Mouse (Mus musculus): ENCODE measurements at regions not wholly inside any gene's neighbourhood (a gene's known extent, or its start where the extent isn't known, plus 50 kb on each side); places are given as distances from the start of the nearest gene placed in this dataset.

DNA sequence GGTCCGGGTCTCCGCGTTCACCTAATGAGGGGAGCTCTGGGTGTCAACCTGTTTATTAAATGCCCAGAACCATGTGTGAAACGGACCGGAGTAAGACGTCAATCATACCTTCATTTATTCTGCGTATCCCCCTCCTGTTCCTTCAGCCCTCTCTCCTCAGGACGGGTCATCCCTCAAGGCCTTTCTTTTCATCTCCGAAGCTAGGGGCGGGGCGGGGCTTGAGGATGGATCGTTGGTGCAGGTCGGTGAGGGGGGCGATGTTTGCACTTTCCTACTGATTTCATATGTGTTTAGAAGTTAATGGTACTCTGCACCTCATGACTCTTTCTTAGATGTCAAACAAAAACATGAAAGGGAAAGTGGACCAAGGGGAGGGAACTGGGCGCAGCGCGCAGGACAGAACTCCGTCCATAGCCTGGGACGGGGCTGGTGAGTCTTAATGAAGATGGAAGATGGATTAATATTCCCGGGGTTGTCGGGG is 400.1 kb downstream of the Med13l start:
- H3K4me3 ChIP-seq (ENCODE audit: insufficient read depth, low read length), result no peak overlapping the region
- H3K4me1 ChIP-seq (ENCODE audit: control insufficient read depth, insufficient read depth, low read length), result no peaks in the 10 kb centered on the region
- TF ChIP-seq CTCF (IDR thresholded peaks at IDR 0.05; ENCODE audit: extremely low read depth, insufficient read depth, low read length) (no peak), POLR2A (IDR thresholded peaks at IDR 0.05; ENCODE audit: extremely low read depth, insufficient read depth, low read length) (no peak)
- no peak overlapping the region for H3K27ac ChIP-seq (ENCODE audit: insufficient read depth, low read length)

DNA sequence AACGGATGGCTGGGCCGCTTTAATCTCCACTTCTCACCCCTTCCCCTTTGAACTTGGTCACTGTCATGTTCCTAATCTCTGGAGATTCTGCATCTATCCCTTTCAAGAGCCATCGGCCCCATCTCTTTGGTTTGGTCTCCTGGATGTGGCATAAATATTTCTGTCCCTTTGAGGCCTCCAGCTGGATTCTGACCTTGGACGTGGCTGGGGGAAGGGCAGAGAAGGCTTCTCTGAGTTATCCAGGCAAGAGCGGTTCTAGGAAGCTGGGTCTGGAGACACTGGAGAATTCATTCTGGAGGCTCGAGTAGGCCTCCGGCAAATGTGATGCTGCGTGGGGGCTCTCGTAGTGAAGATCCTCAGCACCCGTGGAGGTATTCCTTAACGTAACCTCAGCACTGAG is 400.6 kb downstream of the Med13l start:
- H3K4me3 ChIP-seq (ENCODE audit: insufficient read depth, low read length), result no peak overlapping the region
- H3K27ac ChIP-seq (ENCODE audit: insufficient read depth, low read length), result no peak overlapping the region
- no peak for TF ChIP-seq POLR2A (IDR thresholded peaks at IDR 0.05; ENCODE audit: extremely low read depth, insufficient read depth, low read length)
- no peak for TF ChIP-seq CTCF (IDR thresholded peaks at IDR 0.05; ENCODE audit: extremely low read depth, insufficient read depth, low read length)
- no peaks in the 10 kb centered on the region for H3K4me1 ChIP-seq (ENCODE audit: control insufficient read depth, insufficient read depth, low read length)

GRCm38 (mm10) chr5:118962152-118962551 is 401.7 kb downstream of the Med13l start:
- no peak overlapping the region for H3K4me3 ChIP-seq (ENCODE audit: insufficient read depth, low read length)
- no peak overlapping the region for H3K27ac ChIP-seq (ENCODE audit: insufficient read depth, low read length)
- no peaks in the 10 kb centered on the region for H3K4me1 ChIP-seq (ENCODE audit: control insufficient read depth, insufficient read depth, low read length)
- no peak for TF ChIP-seq POLR2A (IDR thresholded peaks at IDR 0.05; ENCODE audit: extremely low read depth, insufficient read depth, low read length)
- no peak for TF ChIP-seq CTCF (IDR thresholded peaks at IDR 0.05; ENCODE audit: extremely low read depth, insufficient read depth, low read length)

DNA sequence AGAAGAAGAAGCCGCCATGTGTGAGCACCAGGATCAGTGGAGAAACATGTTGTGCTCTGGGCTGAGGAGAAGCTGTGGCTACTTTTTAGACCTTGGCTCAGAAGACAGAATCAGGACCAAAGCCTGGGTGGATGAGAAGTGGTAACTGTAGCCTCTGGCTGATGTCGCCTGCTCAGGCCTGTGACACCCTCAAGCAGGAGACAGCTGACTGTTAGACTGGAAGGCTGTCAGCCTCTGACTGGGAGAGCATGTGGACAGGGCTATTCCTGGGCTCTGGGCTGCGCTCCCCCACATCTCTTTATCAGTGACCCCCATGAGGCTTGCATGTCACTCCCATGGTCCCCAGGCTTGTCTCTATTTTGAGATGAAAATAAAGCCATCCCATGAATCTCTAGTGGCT is 402.5 kb downstream of the Med13l start:
- TF ChIP-seq POLR2A (IDR thresholded peaks at IDR 0.05; ENCODE audit: extremely low read depth, insufficient read depth, low read length) (no peak), CTCF (IDR thresholded peaks at IDR 0.05; ENCODE audit: extremely low read depth, insufficient read depth, low read length) (no peak)
- Histone ChIP-seq H3K27ac (ENCODE audit: insufficient read depth, low read length) (no peak overlapping the region), H3K4me3 (ENCODE audit: insufficient read depth, low read length) (no peak overlapping the region), H3K4me1 (ENCODE audit: control insufficient read depth, insufficient read depth, low read length) (no peaks in the 10 kb centered on the region)

DNA sequence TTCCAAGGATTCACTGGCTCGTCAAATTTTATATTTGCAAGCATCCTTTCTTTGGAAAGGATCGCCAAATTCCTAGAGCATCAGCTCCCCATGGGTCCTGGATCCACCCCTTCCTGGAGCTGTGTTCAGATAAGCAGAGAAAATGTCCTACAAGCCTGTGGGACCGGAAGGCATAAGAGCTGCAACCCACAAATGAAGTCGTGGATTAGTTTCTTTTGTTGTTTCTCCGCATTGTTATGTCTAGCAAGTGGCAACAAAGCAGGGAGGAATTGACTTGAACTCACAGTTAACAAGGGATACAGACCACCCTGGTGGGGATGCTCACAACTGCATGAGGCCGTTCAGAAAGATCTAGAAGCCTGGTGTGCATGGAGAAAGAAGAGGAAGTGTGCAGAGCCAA is 406.4 kb downstream of the Med13l start:
- Histone ChIP-seq H3K4me1 (ENCODE audit: control insufficient read depth, insufficient read depth, low read length) (no peaks in the 10 kb centered on the region), H3K4me3 (ENCODE audit: insufficient read depth, low read length) (no peak overlapping the region), H3K27ac (ENCODE audit: insufficient read depth, low read length) (no peak overlapping the region)
- TF ChIP-seq POLR2A (IDR thresholded peaks at IDR 0.05; ENCODE audit: extremely low read depth, insufficient read depth, low read length), result no peak
- no peak for TF ChIP-seq CTCF (IDR thresholded peaks at IDR 0.05; ENCODE audit: extremely low read depth, insufficient read depth, low read length)

DNA sequence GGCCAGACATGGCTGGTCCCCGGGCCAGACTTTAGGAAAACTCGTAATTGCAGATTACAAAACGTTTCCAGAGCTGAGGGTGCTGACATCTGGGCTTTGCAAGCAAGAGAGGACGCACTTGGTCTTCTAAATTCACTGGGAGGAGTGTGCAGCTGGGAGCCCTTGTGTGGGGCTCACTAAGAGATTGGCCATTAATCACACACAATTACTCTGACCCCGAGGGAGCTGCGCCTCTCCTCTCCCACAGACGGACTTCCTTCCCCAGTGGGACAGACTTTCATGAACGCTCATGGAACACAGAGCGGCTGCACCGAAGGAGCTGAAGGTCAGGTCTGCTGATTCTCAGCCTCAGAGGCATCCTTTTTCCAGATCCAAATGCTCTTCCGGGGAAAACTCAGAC is 407.2 kb downstream of the Med13l start:
- TF ChIP-seq POLR2A (IDR thresholded peaks at IDR 0.05; ENCODE audit: extremely low read depth, insufficient read depth, low read length), result no peak
- no peak for TF ChIP-seq CTCF (IDR thresholded peaks at IDR 0.05; ENCODE audit: extremely low read depth, insufficient read depth, low read length)
- Histone ChIP-seq H3K4me3 (ENCODE audit: insufficient read depth, low read length) (no peak overlapping the region), H3K4me1 (ENCODE audit: control insufficient read depth, insufficient read depth, low read length) (no peaks in the 10 kb centered on the region), H3K27ac (ENCODE audit: insufficient read depth, low read length) (no peak overlapping the region)

DNA sequence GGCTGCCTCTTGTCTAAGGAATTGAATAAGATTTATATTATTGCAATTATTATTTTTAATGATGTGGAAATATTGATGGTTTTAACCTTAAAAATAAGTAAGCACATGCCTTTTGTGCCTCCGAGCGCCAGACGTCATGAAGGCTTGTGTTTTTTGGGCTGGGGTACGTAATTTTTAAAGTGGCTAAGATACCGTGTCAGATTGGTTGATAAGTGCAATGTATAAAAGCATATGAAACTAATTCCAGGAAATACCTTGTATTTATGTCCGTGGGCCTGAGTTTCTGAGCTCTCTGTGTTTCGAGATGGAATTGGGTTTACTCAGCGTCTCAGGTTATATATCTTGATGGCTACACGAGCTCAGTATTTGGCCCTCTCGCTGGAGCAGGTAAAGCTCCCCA is 414.7 kb downstream of the Med13l start:
- TF ChIP-seq POLR2A (IDR thresholded peaks at IDR 0.05; ENCODE audit: extremely low read depth, insufficient read depth, low read length), result no peak
- Histone ChIP-seq H3K4me1 (ENCODE audit: control insufficient read depth, insufficient read depth, low read length) (no peaks in the 10 kb centered on the region), H3K27ac (ENCODE audit: insufficient read depth, low read length) (no peak overlapping the region), H3K4me3 (ENCODE audit: insufficient read depth, low read length) (no peak overlapping the region)

- Histone ChIP-seq H3K4me1 (ENCODE audit: control insufficient read depth, insufficient read depth, low read length) (no peaks in the 10 kb centered on the region), H3K4me3 (ENCODE audit: insufficient read depth, low read length) (no peak overlapping the region), H3K27ac (ENCODE audit: insufficient read depth, low read length) (no peak overlapping the region)
- TF ChIP-seq POLR2A (IDR thresholded peaks at IDR 0.05; ENCODE audit: extremely low read depth, insufficient read depth, low read length) (no peak), CTCF (IDR thresholded peaks at IDR 0.05; ENCODE audit: extremely low read depth, insufficient read depth, low read length) (no peak)
These were observed 418.6 kb downstream of the Med13l start for GRCm38 (mm10) chr5:118978921-118979630.

DNA sequence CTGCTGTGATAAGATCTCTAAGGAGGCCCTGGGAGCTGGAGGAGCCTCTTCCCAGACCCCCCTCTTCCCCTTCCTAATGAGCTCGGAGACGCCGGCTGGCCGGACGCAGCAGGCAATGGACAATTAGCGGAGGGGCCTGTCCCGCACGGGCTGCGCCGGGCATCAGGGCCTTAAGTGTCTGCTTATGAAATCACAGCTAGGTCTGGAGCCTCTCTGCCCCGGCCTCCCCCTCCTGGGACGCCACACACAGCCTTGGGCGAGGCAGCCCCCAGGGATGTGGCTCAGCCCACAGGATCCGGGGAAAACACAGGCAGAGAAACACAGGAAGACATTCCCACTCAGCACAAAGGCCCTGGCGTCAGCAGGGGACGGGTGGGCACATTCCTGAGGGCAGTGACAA is 420.6 kb downstream of the Med13l start:
- no peak overlapping the region for H3K4me3 ChIP-seq (ENCODE audit: insufficient read depth, low read length)
- no peaks in the 10 kb centered on the region for H3K4me1 ChIP-seq (ENCODE audit: control insufficient read depth, insufficient read depth, low read length)
- no peak overlapping the region for H3K27ac ChIP-seq (ENCODE audit: insufficient read depth, low read length)
- no peak for TF ChIP-seq CTCF (IDR thresholded peaks at IDR 0.05; ENCODE audit: extremely low read depth, insufficient read depth, low read length)
- no peak for TF ChIP-seq POLR2A (IDR thresholded peaks at IDR 0.05; ENCODE audit: extremely low read depth, insufficient read depth, low read length)

DNA sequence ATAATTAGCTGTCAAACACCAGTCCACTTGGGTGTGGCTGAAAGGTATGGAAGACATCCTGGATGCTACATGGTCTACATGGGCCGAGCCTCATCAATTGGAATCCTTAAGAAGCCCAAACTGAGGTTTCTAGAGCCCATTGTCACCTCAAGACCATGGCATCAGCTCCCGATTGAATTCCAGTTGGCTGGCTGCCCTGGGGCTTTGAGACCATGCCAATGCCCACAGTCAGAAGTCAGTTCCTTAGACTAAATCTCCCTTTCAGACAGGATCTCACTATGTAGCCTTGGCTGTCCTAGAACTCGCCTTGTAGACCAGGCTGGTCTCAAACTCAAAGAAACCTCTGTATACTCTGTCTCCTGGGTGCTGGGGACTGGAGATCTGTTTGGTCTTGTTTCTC is 423.8 kb downstream of the Med13l start:
- H3K4me1 ChIP-seq (ENCODE audit: control insufficient read depth, insufficient read depth, low read length), result no peaks in the 10 kb centered on the region
- TF ChIP-seq CTCF (IDR thresholded peaks at IDR 0.05; ENCODE audit: extremely low read depth, insufficient read depth, low read length) (no peak), POLR2A (IDR thresholded peaks at IDR 0.05; ENCODE audit: extremely low read depth, insufficient read depth, low read length) (no peak)
- no peak overlapping the region for H3K27ac ChIP-seq (ENCODE audit: insufficient read depth, low read length)
- no peak overlapping the region for H3K4me3 ChIP-seq (ENCODE audit: insufficient read depth, low read length)
